Mouse (Mus musculus) intestine, embryonic 14.5 days (tissue): Measurements from ENCODE around the gene Foxn3. TPM values are rescaled to one million over a fixed set of nuclear protein-coding genes. Genes with fewer than 3 reads are reported as not detected.

ENCODE experiments used
- ATAC-seq: fragments of 200-750 bp; cut with Nextera tagmentation; replicated peaks from 2 replicates; pipeline ENCODE4 v1.8.0; 2017; ENCODE audit warnings: low read depth, moderate number of reproducible peaks, moderate TSS enrichment, moderate library complexity; ENCODE audit not compliant: low FRiP score, low TSS enrichment
- DNase-seq: peaks from one replicate; pipeline ENCODE4 v3.0.0-alpha.2; 2018; ENCODE audit warnings: low spot score
- H3K27ac ChIP-seq: fragments of 300-500 bp; sonication (generic); 2 replicates; pipeline ENCODE4 v1.5.1; 2014; ENCODE audit warnings: low read depth, mild to moderate bottlenecking, control low read depth
- H3K27me3 ChIP-seq: fragments of 300-500 bp; sonication (generic); replicated peaks from 2 replicates; pipeline ENCODE4 v1.6.1; 2014; ENCODE audit warnings: low read length, control low read depth; ENCODE audit not compliant: control insufficient read depth, insufficient read depth
- H3K36me3 ChIP-seq: fragments of 300-500 bp; sonication (generic); 2 replicates; pipeline ENCODE4 v1.6.1; 2014; ENCODE audit warnings: low read length, control low read depth; ENCODE audit not compliant: control insufficient read depth, insufficient read depth
- H3K4me1 ChIP-seq: fragments of 300-500 bp; sonication (generic); replicated peaks from 2 replicates; pipeline ENCODE4 v1.6.1; 2014; ENCODE audit warnings: low read length, control low read depth, mixed read lengths; ENCODE audit not compliant: control insufficient read depth, insufficient read depth
- H3K4me2 ChIP-seq: fragments of 300-500 bp; sonication (generic); 2 replicates; pipeline ENCODE4 v1.6.1; 2014; ENCODE audit warnings: low read length
- H3K4me3 ChIP-seq: fragments of 300-500 bp; sonication (generic); 2 replicates; pipeline ENCODE4 v1.5.1; 2014; ENCODE audit warnings: low read depth, low read length, control low read depth, mixed read lengths
- H3K9ac ChIP-seq: fragments of 300-500 bp; sonication (generic); 2 replicates; pipeline ENCODE4 v1.6.1; 2014; ENCODE audit warnings: mild to moderate bottlenecking, low read length
- H3K9me3 ChIP-seq: fragments of 300-500 bp; sonication (generic); 2 replicates; pipeline ENCODE4 v1.6.1; 2016; ENCODE audit warnings: low read length, control low read depth; ENCODE audit not compliant: control insufficient read depth
- WGBS: fragments of 180-500 bp; shearing (Covaris S2); extraction: QIAGEN DNeasy Blood & Tissue Kit; methylation state at CpG from one replicate; pipeline ENCODE4 v1.1.7; 2014; 5-methylcytosine and 5-hydroxymethylcytosine counted together
- polyA plus RNA-seq: library from polyadenylated mRNA; unstranded; fragments of >200 nt; fragmentation: Nextera tagmentation; extraction: Ambion mirVana; gene quantifications from 2 replicates; pipeline ENCODE4 v1.2.1, GENCODE M21; 2014

Foxn3 gene
- polyA plus RNA-seq, 1 experiment from 2014 or later: 74.3 TPM

- no peak overlapping the region for H3K9ac ChIP-seq
- ATAC-seq: no peak
- H3K27me3 ChIP-seq: no peaks in the 10 kb centered on the region
- WGBS: 69% methylated on average over 4 of the region's 4 CpGs
- H3K4me1 ChIP-seq: peaks cover 35% of the 10 kb centered on the region
- no peaks in the 10 kb centered on the region for H3K36me3 ChIP-seq
- no peaks in the 10 kb centered on the region for H3K9me3 ChIP-seq
- DNase-seq: no peak
- H3K27ac ChIP-seq: no peak overlapping the region
- no peak overlapping the region for H3K4me2 ChIP-seq
- no peak overlapping the region for H3K4me3 ChIP-seq
These were observed 218.1 kb downstream of the Foxn3 start for GRCm38 (mm10) chr12:99345323-99345722.

GRCm38 (mm10) chr12:99343378-99343777, 220.0 kb downstream of the Foxn3 start:
- 96% methylated on average over 2 of the region's 2 CpGs for WGBS
- DNase-seq (no peak), ATAC-seq (no peak)
- Histone ChIP-seq H3K4me2 (no peak overlapping the region), H3K27me3 (no peaks in the 10 kb centered on the region), H3K27ac (no peak overlapping the region), H3K36me3 (0 out of 2 replicates have a peak, but pooled peaks cover 3% of the 10 kb centered on the region), H3K9me3 (no peaks in the 10 kb centered on the region), H3K9ac (no peak overlapping the region), H3K4me1 (peaks cover 18% of the 10 kb centered on the region), H3K4me3 (no peak overlapping the region)

GRCm38 (mm10) chr12:99342160-99342559, 221.2 kb downstream of the Foxn3 start:
- Histone ChIP-seq H3K9me3 (no peaks in the 10 kb centered on the region), H3K27ac (no peak overlapping the region), H3K4me3 (no peak overlapping the region), H3K4me1 (peaks cover 16% of the 10 kb centered on the region), H3K36me3 (0 out of 2 replicates have a peak, but pooled peaks cover 3% of the 10 kb centered on the region), H3K4me2 (no peak overlapping the region), H3K27me3 (no peaks in the 10 kb centered on the region), H3K9ac (no peak overlapping the region)
- no peak for ATAC-seq
- DNase-seq: peak; percentile 44
- WGBS: 21% methylated on average over 3 of the region's 3 CpGs

- no peak overlapping the region for H3K9ac ChIP-seq
- no peaks in the 10 kb centered on the region for H3K9me3 ChIP-seq
- no peak overlapping the region for H3K4me2 ChIP-seq
- ATAC-seq (no peak), DNase-seq (no peak)
- peaks cover 19% of the 10 kb centered on the region for H3K4me1 ChIP-seq
- 0 out of 2 replicates have a peak, but pooled peaks cover 3% of the 10 kb centered on the region for H3K36me3 ChIP-seq
- H3K27ac ChIP-seq: no peak overlapping the region
- H3K4me3 ChIP-seq: no peak overlapping the region
- WGBS: 54% methylated on average over 7 of the region's 7 CpGs
- H3K27me3 ChIP-seq: no peaks in the 10 kb centered on the region
These were observed 221.6 kb downstream of the Foxn3 start for GRCm38 (mm10) chr12:99341751-99342150.

GRCm38 (mm10) chr12:99340418-99341182, 222.8 kb downstream of the Foxn3 start:
- Histone ChIP-seq H3K9ac (no peak overlapping the region), H3K27ac (no peak overlapping the region), H3K4me2 (no peak overlapping the region), H3K4me3 (no peak overlapping the region), H3K36me3 (0 out of 2 replicates have a peak, but pooled peaks cover 3% of the 10 kb centered on the region), H3K27me3 (no peaks in the 10 kb centered on the region), H3K4me1 (peaks cover 24% of the 10 kb centered on the region), H3K9me3 (no peaks in the 10 kb centered on the region)
- ATAC-seq (no peak), DNase-seq (peak; percentile 42)
- WGBS: 69% methylated on average over 13 of the region's 13 CpGs

- peaks cover 24% of the 10 kb centered on the region for H3K4me1 ChIP-seq
- ATAC-seq (peak; percentile 50; the same call in 1 of the 2 replicates), DNase-seq (peak; percentile 48)
- H3K4me3 ChIP-seq: no peak overlapping the region
- 0 out of 2 replicates have a peak, but pooled peaks cover 3% of the 10 kb centered on the region for H3K36me3 ChIP-seq
- no peak overlapping the region for H3K9ac ChIP-seq
- WGBS: 79% methylated on average over 11 of the region's 11 CpGs
- H3K27ac ChIP-seq: no peak overlapping the region
- no peaks in the 10 kb centered on the region for H3K27me3 ChIP-seq
- H3K9me3 ChIP-seq: no peaks in the 10 kb centered on the region
- no peak overlapping the region for H3K4me2 ChIP-seq
These were observed 223.6 kb downstream of the Foxn3 start for GRCm38 (mm10) chr12:99339640-99340325.

GRCm38 (mm10) chr12:99338754-99339153, 224.6 kb downstream of the Foxn3 start:
- no peak overlapping the region for H3K27ac ChIP-seq
- no peaks in the 10 kb centered on the region for H3K9me3 ChIP-seq
- H3K27me3 ChIP-seq: no peaks in the 10 kb centered on the region
- WGBS: 89% methylated on average over 2 of the region's 2 CpGs
- DNase-seq: peak; percentile 43
- H3K4me3 ChIP-seq: no peak overlapping the region
- peaks cover 24% of the 10 kb centered on the region for H3K4me1 ChIP-seq
- no peak overlapping the region for H3K4me2 ChIP-seq
- ATAC-seq: no peak
- H3K9ac ChIP-seq: no peak overlapping the region
- H3K36me3 ChIP-seq: 0 out of 2 replicates have a peak, but pooled peaks cover 3% of the 10 kb centered on the region

GRCm38 (mm10) chr12:99337171-99337435, 226.3 kb downstream of the Foxn3 start:
- Histone ChIP-seq H3K9ac (no peak overlapping the region), H3K4me1 (peaks cover 18% of the 10 kb centered on the region), H3K36me3 (0 out of 2 replicates have a peak, but pooled peaks cover 3% of the 10 kb centered on the region), H3K4me2 (no peak overlapping the region), H3K27ac (no peak overlapping the region), H3K9me3 (no peaks in the 10 kb centered on the region), H3K4me3 (no peak overlapping the region), H3K27me3 (no peaks in the 10 kb centered on the region)
- 87% methylated on average over 3 of the region's 3 CpGs for WGBS
- no peak; the same call in 1 of the 2 replicates for ATAC-seq
- DNase-seq: no peak
